Mouse (Mus musculus) bone marrow macrophage, adult 2 months (primary cell): ENCODE measurements around the gene Napepld.

Experiments used
- CTCF ChIP-seq: IDR thresholded peaks from 2 replicates; pipeline ENCODE4 v1.5.1; 2012; ENCODE audit warnings: low read depth, mild to moderate bottlenecking, low read length, moderate library complexity
- POLR2A ChIP-seq: IDR thresholded peaks from 2 replicates; pipeline ENCODE4 v1.6.1; 2012; ENCODE audit warnings: mild to moderate bottlenecking, low read depth, low read length, borderline replicate concordance

- TF ChIP-seq CTCF = no peak
- no peak for TF ChIP-seq POLR2A
Measured at GRCm38 (mm10) chr5:21678363-21678762, 22.8 kb downstream of the Napepld start.
